Mouse (Mus musculus): ENCODE data around the gene Fibin. TPM values are rescaled to one million over a fixed set of nuclear protein-coding genes. Genes with fewer than 3 reads are reported as not detected.

Gene Fibin
- polyA plus RNA-seq, 1 experiment from 2014 or later, result 20.2 TPM

Other genes starting within 250 kb of the Fibin start
- gene Bbox1, start 48.6 kb downstream of the Fibin start, polyA plus RNA-seq (2014; fragmentation: Nextera tagmentation; extraction: Ambion mirVana), result 0.22 and 0.53 TPM in 2 replicates
- gene Slc5a12, start 234.1 kb upstream of the Fibin start, polyA plus RNA-seq (2014; fragmentation: Nextera tagmentation; extraction: Ambion mirVana), result not detected in 2 replicates